Mouse (Mus musculus) liver, adult 2 months (tissue): ENCODE data around the gene Mex3d.

Source experiments
- CTCF ChIP-seq: fragments of 200-500 bp; IDR thresholded peaks from 2 replicates; pipeline ENCODE4 v1.5.1; 2011; ENCODE audit warnings: low read depth, low read length, control low read depth
- POLR2A ChIP-seq: fragments of 200-500 bp; IDR thresholded peaks from 2 replicates; pipeline ENCODE4 v1.6.1; 2011; ENCODE audit warnings: low read length, control low read depth; ENCODE audit not compliant: insufficient read depth; ENCODE audit errors: extremely low read depth

GRCm38 (mm10) chr10:80352727-80353126 is 34.7 kb downstream of the Mex3d start:
- no peak for TF ChIP-seq CTCF
- TF ChIP-seq POLR2A, result no peak
